Mouse (Mus musculus) neural tube, embryonic 15.5 days (tissue): Measurements from ENCODE around the gene Gabra6. TPM values are rescaled to one million over a fixed set of nuclear protein-coding genes. Genes with fewer than 3 reads are reported as not detected.

ENCODE experiments used
- ATAC-seq: fragments of 200-750 bp; cut with Nextera tagmentation; 2 replicates; pipeline ENCODE4 v1.8.0; 2017; ENCODE audit warnings: mild to moderate bottlenecking, moderate TSS enrichment, moderate library complexity; ENCODE audit not compliant: low FRiP score
- H3K27ac ChIP-seq: fragments of 300-500 bp; sonication (generic); replicated peaks from 2 replicates; pipeline ENCODE4 v1.5.1; 2015; ENCODE audit warnings: mild to moderate bottlenecking, inconsistent platforms
- H3K27me3 ChIP-seq: fragments of 300-500 bp; sonication (generic); replicated peaks from 2 replicates; pipeline ENCODE4 v1.6.1; 2015; ENCODE audit warnings: inconsistent platforms
- H3K36me3 ChIP-seq: fragments of 300-500 bp; sonication (generic); 2 replicates; pipeline ENCODE4 v1.6.1; 2015; ENCODE audit warnings: inconsistent platforms
- H3K4me1 ChIP-seq: fragments of 300-500 bp; sonication (generic); 2 replicates; pipeline ENCODE4 v1.6.1; 2015; ENCODE audit warnings: inconsistent platforms
- H3K4me2 ChIP-seq: fragments of 300-500 bp; sonication (generic); 2 replicates; pipeline ENCODE4 v1.6.1; 2015; ENCODE audit warnings: inconsistent platforms, mild to moderate bottlenecking, moderate library complexity
- H3K4me3 ChIP-seq: fragments of 300-500 bp; sonication (generic); replicated peaks from 2 replicates; pipeline ENCODE4 v1.5.1; 2015; ENCODE audit warnings: mild to moderate bottlenecking, inconsistent platforms
- H3K9ac ChIP-seq: fragments of 300-500 bp; sonication (generic); replicated peaks from 2 replicates; pipeline ENCODE4 v1.6.1; 2015; ENCODE audit warnings: mild to moderate bottlenecking, inconsistent platforms
- H3K9me3 ChIP-seq: fragments of 300-500 bp; sonication (generic); replicated peaks from 2 replicates; pipeline ENCODE4 v1.6.1; 2016; ENCODE audit warnings: inconsistent platforms
- WGBS: fragments of 180-500 bp; shearing (Covaris S2); methylation state at CpG from one replicate; pipeline ENCODE4 v1.1.7; 2015; ENCODE audit warnings: mixed read lengths; 5-methylcytosine and 5-hydroxymethylcytosine counted together
- polyA plus RNA-seq: library from polyadenylated mRNA; unstranded; fragments of >200 nt; fragmentation: Nextera tagmentation; extraction: Ambion mirVana; gene quantifications from 2 replicates; pipeline ENCODE4 v1.2.1, GENCODE M21; 2015

Gabra6 gene
- polyA plus RNA-seq, 1 experiment from 2014 or later = not detected

DNA sequence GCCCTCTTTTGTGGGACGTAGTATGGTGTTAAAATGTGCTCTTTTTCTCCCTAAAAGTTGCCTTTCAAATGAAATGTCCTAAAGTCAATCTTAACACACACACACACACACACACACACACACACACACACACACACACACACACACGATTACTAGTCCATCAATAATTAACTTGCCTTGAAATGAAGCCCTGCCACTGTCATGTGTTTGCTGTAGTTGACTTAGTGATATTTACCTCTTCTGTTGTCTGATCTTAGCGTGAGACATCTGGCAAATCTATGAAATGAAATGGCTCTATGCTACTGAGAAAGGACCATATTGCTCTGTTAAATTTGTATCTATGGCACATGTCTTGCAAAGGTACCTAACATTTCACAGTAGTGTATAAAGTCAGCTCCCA lies 61.9 kb downstream of the Gabra6 start:
- Histone ChIP-seq H3K4me2 (no peak overlapping the region), H3K36me3 (no peaks in the 10 kb centered on the region), H3K9me3 (no peaks in the 10 kb centered on the region), H3K4me1 (no peaks in the 10 kb centered on the region), H3K4me3 (no peak overlapping the region), H3K9ac (no peak overlapping the region), H3K27ac (no peak overlapping the region), H3K27me3 (no peaks in the 10 kb centered on the region)
- WGBS = 91% methylated on average over 3 of the region's 3 CpGs
- no peak for ATAC-seq

Other genes with a start within 250 kb of the Gabra6 start
- 10.0 and 11.7 TPM in 2 replicates for gene Gabra1, start 138.1 kb downstream of the Gabra6 start, polyA plus RNA-seq
- gene Gabrb2, start 98.7 kb upstream of the Gabra6 start, polyA plus RNA-seq = 10.7 and 15.3 TPM in 2 replicates